Mouse (Mus musculus) retina, postnatal 1 day (tissue): ENCODE data around the gene Olfr402.
"Not testable (repeated sequence)": the region's sequence is repeated elsewhere in the genome, so short reads cannot be mapped to it uniquely, and the experiment has no call there.

Experiments
- DNase-seq: peaks from one replicate; pipeline ENCODE4 v3.0.0-alpha.2; 2012

The Olfr402 gene

DNA sequence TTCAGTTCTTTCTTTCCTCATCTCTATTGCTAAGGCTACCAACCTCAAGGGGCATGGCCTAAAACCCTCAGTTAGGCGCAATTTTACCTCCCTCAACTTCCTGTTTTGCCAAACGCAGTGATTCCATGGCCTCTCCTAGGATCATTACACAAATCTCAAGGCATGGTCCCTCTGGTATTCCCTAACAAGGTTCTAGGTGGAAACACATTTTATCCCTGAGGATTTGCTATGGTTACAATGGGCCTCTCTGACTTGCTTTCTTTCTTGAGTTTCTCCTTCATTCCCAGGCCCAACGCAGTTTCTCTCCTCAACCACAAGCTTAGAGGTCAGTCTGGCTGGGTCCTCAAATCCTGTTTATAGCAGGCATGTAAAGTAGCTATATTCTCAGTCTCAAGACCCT is at the start of gene Olfr402:
Gene Olfr402 (plus strand): TSS at position 301 of the 400 bp plus-strand sequence.
- DNase-seq = no peak

DNA sequence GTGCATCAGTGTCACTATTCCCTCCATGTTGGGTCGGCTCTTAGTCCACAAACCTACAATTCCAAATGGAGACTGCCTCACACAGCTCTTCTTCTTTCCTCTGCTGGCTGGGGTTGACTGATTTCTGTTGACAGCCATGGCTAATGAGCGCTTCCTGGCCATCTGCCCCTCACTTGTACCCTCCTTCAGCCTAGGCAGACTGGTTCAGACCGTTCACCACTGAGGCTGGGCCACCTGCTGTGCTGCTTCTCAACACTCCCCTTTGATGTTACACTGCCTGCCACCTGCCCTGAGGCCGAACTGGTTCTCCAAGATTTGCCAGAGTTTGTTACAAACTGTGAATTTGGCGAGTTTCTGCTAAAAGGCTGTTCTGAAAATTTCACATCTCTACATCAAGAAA is 48.3 kb upstream of the Olfr402 start:
- DNase-seq = peak; percentile 3

DNA sequence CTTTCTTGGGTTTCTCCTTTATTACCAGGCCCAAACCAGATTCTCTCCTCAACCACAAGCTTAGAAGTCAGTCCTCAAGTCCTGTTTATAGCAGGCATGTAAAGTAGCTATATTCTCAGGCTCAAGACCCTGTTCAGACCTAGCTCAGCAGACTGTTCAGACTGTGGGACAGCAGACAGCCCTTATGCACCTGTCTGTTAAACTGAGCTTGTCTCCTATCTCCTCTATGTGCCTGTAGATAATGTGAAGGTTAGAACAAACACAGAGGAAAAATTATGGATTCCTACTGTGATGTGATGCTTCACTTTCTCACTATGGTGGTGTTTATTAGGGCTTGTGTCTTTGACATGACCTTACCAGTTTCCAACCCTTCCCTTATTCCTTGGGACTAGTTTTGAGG is 39.9 kb upstream of the Olfr402 start, which contains the start of gene Olfr401:
Gene Olfr401 (plus strand): TSS at position 301 of the 400 bp plus-strand sequence.
- no peak for DNase-seq

DNA sequence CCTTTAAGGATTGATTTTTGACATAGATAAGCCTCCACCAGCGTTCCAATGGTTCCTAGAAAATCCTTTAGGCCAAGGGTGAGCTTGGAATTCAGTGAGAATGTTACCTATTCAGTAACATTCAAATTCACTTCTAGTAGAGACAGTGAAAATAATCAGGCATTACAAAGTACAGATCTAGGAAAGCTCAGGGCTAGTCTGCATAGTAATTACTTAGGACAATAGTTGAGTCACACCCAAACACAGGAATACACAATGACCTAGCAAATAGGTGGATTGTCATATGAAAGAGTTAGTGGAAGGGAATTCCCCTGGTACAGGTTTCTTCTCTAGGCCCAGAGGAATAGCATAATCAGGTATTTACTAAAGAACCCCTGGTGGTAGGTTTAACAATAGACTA is 13.3 kb upstream of the Olfr402 start:
- DNase-seq = not testable (repeated sequence)

DNA sequence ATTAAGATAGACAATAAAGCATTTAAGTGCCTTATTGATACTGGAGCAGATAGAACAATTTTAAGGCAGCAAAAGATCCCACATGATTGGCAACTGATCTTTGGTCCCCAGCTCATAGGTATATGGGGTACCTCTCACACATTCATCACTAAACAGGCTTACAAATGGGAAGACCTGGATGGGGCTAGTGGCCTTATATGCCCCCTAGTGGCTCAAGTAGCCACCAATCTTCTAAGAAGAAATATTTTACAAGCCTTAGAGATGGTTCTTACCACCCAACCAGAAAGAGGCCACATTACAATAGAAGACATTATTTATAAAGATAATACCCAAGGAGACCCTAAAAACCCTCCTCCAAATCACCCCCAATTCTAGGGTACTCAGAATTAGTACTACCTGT is 7.5 kb upstream of the Olfr402 start:
- no peak for DNase-seq

DNA sequence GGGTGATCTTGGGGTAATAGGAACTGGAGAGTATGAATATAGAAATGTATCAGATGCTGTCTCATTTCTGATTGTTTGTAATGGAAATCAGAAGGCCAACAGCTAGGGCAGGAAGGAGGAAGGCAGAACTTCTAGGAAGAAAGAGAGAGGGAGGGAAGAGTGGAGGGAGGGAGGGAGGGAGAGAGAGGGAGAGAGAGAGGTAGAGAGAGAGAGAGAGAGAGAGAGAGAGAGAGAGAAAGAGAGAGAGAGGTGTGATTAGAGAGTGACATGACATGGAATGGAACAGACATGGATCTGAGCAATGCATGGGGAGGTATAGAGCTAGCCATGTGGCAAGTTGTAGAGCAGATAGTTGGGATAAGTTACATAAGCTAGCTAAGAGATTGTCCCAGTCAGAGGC is 15.4 kb downstream of the Olfr402 start:
- no peak for DNase-seq

DNA sequence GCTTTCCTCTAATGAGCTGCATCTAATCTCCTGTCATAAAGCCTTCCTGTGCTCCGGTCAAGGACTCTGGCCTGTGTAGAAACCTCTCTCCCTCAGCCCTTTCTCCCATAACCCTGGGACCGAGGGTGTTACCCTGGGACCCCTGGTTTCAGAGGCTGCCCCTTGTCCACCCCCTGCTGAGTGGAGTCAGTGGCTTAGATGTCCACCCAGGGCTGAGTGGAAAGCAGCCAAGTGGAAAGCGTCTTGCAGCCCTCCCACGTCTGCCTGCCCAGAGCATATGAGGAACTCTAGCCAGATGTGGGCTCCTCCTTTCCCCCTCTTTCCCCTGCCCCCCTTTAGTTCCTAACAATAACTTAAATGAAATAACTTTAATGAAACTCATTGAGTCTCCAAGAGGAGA is 29.8 kb downstream of the Olfr402 start:
- DNase-seq = no peak

DNA sequence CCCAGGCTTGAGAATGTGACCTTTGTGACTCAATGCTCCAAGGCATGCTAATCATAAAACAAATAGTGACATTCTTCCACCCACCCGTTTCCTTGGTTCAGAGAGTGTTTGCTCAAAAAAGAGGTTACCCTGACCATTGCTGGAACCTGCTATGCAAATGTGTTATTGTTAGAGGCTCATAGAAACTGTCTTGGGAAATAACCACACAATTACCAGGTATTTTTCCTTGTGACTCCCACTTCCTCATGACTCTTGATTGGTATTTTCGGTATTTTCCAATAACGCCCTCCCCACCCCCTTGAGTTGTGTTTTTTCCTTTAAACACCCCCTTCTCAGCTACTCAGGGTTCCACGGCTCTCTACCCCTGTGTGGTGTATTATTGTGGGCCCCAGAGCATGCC is 30.4 kb downstream of the Olfr402 start:
- no peak for DNase-seq

DNA sequence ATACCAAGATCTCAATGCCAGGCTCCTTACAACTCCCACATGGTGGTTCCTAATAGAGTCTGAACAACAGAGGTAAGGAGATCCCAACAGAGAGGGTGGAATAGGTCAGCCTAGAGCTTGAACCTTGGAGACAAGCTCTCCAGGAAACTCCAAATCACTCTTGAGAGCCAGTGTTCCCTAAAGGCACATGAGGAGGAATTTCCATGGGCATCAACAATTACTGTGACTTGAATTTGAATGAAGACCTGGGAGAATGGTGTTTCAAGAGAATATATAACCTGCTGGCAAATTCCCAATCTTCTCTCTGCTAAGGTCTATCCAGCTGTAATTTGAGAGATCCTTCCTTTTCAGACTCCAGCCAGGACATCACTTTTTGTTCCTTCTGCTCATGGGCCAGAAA is 32.6 kb downstream of the Olfr402 start, which contains the start of gene Olfr403:
Gene Olfr403 (plus strand): TSS at position 301 of the 400 bp plus-strand sequence.
- no peak for DNase-seq
